Mouse (Mus musculus) spleen, adult 2 months (tissue): ENCODE data around the gene Nxph4.

ENCODE experiments used
- CTCF ChIP-seq: fragments of 200-500 bp; IDR thresholded peaks from 2 replicates; pipeline ENCODE4 v1.5.1; 2011; ENCODE audit warnings: mild to moderate bottlenecking, inconsistent platforms; ENCODE audit not compliant: insufficient read depth, insufficient read length, insufficient replicate concordance; ENCODE audit errors: extremely low read depth
- POLR2A ChIP-seq: fragments of 200-500 bp; IDR thresholded peaks from 2 replicates; pipeline ENCODE4 v1.6.1; 2011; ENCODE audit warnings: low read depth, low read length, inconsistent platforms

DNA sequence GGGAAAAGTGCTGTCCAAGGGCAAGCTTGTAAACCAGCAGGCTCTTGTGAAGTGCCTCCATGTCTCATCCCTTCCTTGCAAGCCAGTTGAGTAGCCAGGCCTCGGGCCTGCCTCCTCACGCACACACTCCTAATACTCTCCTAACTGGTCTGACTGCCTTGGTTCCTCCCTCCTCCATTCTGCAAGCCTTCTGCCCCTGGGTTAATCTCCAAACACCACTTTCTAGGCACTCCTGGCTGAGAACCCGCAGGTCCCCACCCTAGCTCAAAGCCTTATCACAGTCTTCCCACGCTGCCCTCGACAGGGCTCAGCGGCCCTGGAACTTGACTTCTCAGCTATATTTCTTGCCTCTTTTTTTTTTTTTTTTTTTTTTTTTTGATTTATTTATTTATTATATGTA is 36.0 kb upstream of the Nxph4 start:
- TF ChIP-seq CTCF (no peak), POLR2A (no peak)
